Mouse (Mus musculus) erythroblast, embryonic 14.5 days (primary cell): Measurements from ENCODE around the gene Pomt1. TPM values are rescaled to one million over a fixed set of nuclear protein-coding genes. Genes with fewer than 3 reads are reported as not detected.

ENCODE experiments used
- H3K27me3 ChIP-seq: 2 replicates; pipeline ENCODE4 v1.6.1; 2012; ENCODE audit warnings: inconsistent platforms; ENCODE audit not compliant: control insufficient read depth
- H3K36me3 ChIP-seq: 2 replicates; pipeline ENCODE4 v1.6.1; 2012; ENCODE audit warnings: mild to moderate bottlenecking, inconsistent platforms; ENCODE audit not compliant: control insufficient read depth
- H3K4me1 ChIP-seq: 2 replicates; pipeline ENCODE4 v1.6.1; 2012; ENCODE audit warnings: inconsistent platforms; ENCODE audit not compliant: control insufficient read depth
- H3K4me3 ChIP-seq: replicated peaks from 2 replicates; pipeline ENCODE3; 2012; ENCODE audit warnings: moderate library complexity, mild to moderate bottlenecking, inconsistent platforms
- H3K9me3 ChIP-seq: 2 replicates; pipeline ENCODE4 v1.6.1; 2012; ENCODE audit warnings: low read length, inconsistent platforms, mixed read lengths; ENCODE audit not compliant: control insufficient read depth
- GATA1 ChIP-seq: IDR thresholded peaks from 2 replicates; pipeline ENCODE4 v1.6.1; 2012; ENCODE audit warnings: low read length, inconsistent platforms, mixed read lengths
- TAL1 ChIP-seq: IDR thresholded peaks from 3 replicates; pipeline ENCODE4 v1.6.1; 2012; ENCODE audit warnings: low read length, inconsistent platforms, mixed read lengths
- polyA plus RNA-seq: library from polyadenylated mRNA; stranded (reverse); fragments of >175 nt; gene quantifications from 2 replicates; pipeline ENCODE4 v1.2.3, GENCODE M21; 2012

Gene Pomt1
- polyA plus RNA-seq, 1 experiment, result 0.79 TPM

GRCm38 (mm10) chr2:32240591-32240990 is 4.2 kb downstream of the Pomt1 start:
- peaks cover 52% of the 10 kb centered on the region for H3K36me3 ChIP-seq
- no peak for TF ChIP-seq GATA1

GRCm38 (mm10) chr2:32242986-32243385 is 6.6 kb downstream of the Pomt1 start:
- Histone ChIP-seq H3K9me3 (no peaks in the 10 kb centered on the region), H3K36me3 (peaks cover 74% of the 10 kb centered on the region), H3K4me3 (no peak overlapping the region), H3K27me3 (no peaks in the 10 kb centered on the region), H3K4me1 (peaks cover 8% of the 10 kb centered on the region)
- no peak for TF ChIP-seq TAL1
- no peak for TF ChIP-seq GATA1

More at GRCm38 (mm10) chr2:32240591-32240990, 4.2 kb downstream of the Pomt1 start:
- Histone ChIP-seq H3K4me3 (no peak overlapping the region), H3K27me3 (no peaks in the 10 kb centered on the region), H3K9me3 (no peaks in the 10 kb centered on the region), H3K4me1 (peaks cover 28% of the 10 kb centered on the region)

- TF ChIP-seq TAL1 (no peak), GATA1 (no peak)
- Histone ChIP-seq H3K36me3 (peaks cover 95% of the 10 kb centered on the region), H3K27me3 (no peaks in the 10 kb centered on the region), H3K4me3 (no peak overlapping the region), H3K9me3 (no peaks in the 10 kb centered on the region), H3K4me1 (no peaks in the 10 kb centered on the region)
These were observed 10.4 kb downstream of the Pomt1 start for GRCm38 (mm10) chr2:32246741-32247140.

GRCm38 (mm10) chr2:32248377-32249361 is 12.3 kb downstream of the Pomt1 start:
- Histone ChIP-seq H3K4me3 (no peak overlapping the region), H3K4me1 (no peaks in the 10 kb centered on the region), H3K36me3 (peaks cover 96% of the 10 kb centered on the region)

GRCm38 (mm10) chr2:32251791-32252527 is 15.6 kb downstream of the Pomt1 start:
- Histone ChIP-seq H3K36me3 (peaks cover 95% of the 10 kb centered on the region), H3K4me3 (no peak overlapping the region), H3K4me1 (peaks cover 1% of the 10 kb centered on the region; the same call in 1 of the 2 replicates), H3K9me3 (no peaks in the 10 kb centered on the region), H3K27me3 (no peaks in the 10 kb centered on the region)
- no peak for TF ChIP-seq TAL1
- no peak for TF ChIP-seq GATA1

More at GRCm38 (mm10) chr2:32248377-32249361, 12.3 kb downstream of the Pomt1 start:
- Histone ChIP-seq H3K9me3 (no peaks in the 10 kb centered on the region), H3K27me3 (no peaks in the 10 kb centered on the region)
- TF ChIP-seq TAL1 (no peak), GATA1 (no peak)

GRCm38 (mm10) chr2:32252658-32253057 is 16.3 kb downstream of the Pomt1 start:
- peaks cover 1% of the 10 kb centered on the region for H3K4me1 ChIP-seq
- no peaks in the 10 kb centered on the region for H3K9me3 ChIP-seq
- no peak for TF ChIP-seq TAL1
- no peak for TF ChIP-seq GATA1
- H3K27me3 ChIP-seq, result no peaks in the 10 kb centered on the region
- H3K4me3 ChIP-seq, result no peak overlapping the region
- peaks cover 96% of the 10 kb centered on the region for H3K36me3 ChIP-seq

- Histone ChIP-seq H3K4me3 (no peak overlapping the region), H3K9me3 (no peaks in the 10 kb centered on the region), H3K27me3 (no peaks in the 10 kb centered on the region), H3K4me1 (peaks cover 8% of the 10 kb centered on the region), H3K36me3 (peaks cover 96% of the 10 kb centered on the region)
- no peak for TF ChIP-seq GATA1
- no peak for TF ChIP-seq TAL1
These were observed 17.0 kb downstream of the Pomt1 start for GRCm38 (mm10) chr2:32253352-32253751.

GRCm38 (mm10) chr2:32254563-32254962 is 18.2 kb downstream of the Pomt1 start:
- H3K27me3 ChIP-seq, result no peaks in the 10 kb centered on the region
- TF ChIP-seq TAL1, result no peak
- TF ChIP-seq GATA1, result no peak
- peaks cover 20% of the 10 kb centered on the region for H3K4me1 ChIP-seq
- no peak overlapping the region for H3K4me3 ChIP-seq
- H3K36me3 ChIP-seq, result peaks cover 92% of the 10 kb centered on the region
- H3K9me3 ChIP-seq, result no peaks in the 10 kb centered on the region

GRCm38 (mm10) chr2:32256273-32256672 is 19.9 kb downstream of the Pomt1 start:
- Histone ChIP-seq H3K27me3 (no peaks in the 10 kb centered on the region), H3K4me3 (no peak overlapping the region), H3K36me3 (peaks cover 75% of the 10 kb centered on the region), H3K9me3 (no peaks in the 10 kb centered on the region), H3K4me1 (peaks cover 34% of the 10 kb centered on the region)
- TF ChIP-seq TAL1, result no peak
- no peak for TF ChIP-seq GATA1
